Mouse (Mus musculus) Patski (cell line): ENCODE data around the gene Asap2. TPM values are rescaled to one million over a fixed set of nuclear protein-coding genes. Genes with fewer than 3 reads are reported as not detected.

Experiments
- ATAC-seq: fragments of 100-300 bp; one replicate; pipeline ENCODE4 v1.8.0; 2021
- CTCF ChIA-PET: fragments of 350-600 bp; sonication (Branson Sonifier 250); formaldehyde crosslinking; loops from one replicate; lab custom pipeline; 2022; ENCODE audit warnings: inconsistent platforms; lab: Charles Lee
- POLR2A ChIA-PET: fragments of 350-600 bp; sonication (Branson Sonifier 250); formaldehyde crosslinking; loops from one replicate; lab custom pipeline; 2022; ENCODE audit warnings: antibody characterized with exemption, inconsistent platforms; lab: Charles Lee
- DNase-seq: peaks from one replicate; pipeline ENCODE4 v3.0.0-alpha.2; 2011; ENCODE audit warnings: low read depth, low spot score
- H3K27me3 ChIP-seq: fragments of 371-371 bp; one replicate; pipeline ENCODE4 v1.5.1; 2021
- CTCF ChIP-seq: fragments of 100-300 bp; IDR thresholded peaks from one replicate; pipeline ENCODE4 v1.5.1; 2021
- in situ Hi-C: fragments of 300-500 bp; cut with MboI; formaldehyde crosslinking; loops from 3 replicates; pipeline ENCODE4 v1.11.1; 2018; ENCODE audit warnings: low pct_unique_long_range_greater_than_20kb, mixed read lengths
- polyA plus RNA-seq: library from polyadenylated mRNA; unstranded; gene quantifications from one replicate; pipeline ENCODE4 v1.2.3, GENCODE M21; 2021

Gene Asap2
- polyA plus RNA-seq, 1 experiment from 2014 or later, result 8.9 TPM

DNA sequence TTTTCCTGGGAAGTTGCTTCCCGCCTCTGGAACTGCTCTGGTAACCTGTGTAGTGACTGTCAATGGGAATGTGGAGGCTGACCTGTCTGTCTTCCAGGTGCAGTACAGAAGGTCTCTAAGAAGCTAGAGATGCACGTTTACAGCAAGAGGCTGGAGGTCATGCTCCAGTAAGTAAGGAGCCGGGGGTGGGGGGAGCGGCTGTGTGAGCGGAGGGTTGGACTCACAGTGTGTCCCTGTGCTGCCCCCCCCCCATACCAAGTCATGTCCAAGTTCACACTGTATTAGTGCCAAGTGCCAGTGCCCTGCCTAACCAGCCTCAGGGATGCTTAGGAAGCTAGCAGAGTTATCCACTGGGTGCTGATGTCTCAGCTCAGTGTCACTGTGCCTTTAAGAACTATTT lies 321.9 kb downstream of the Asap2 start:
- in situ Hi-C loops, result no loop called here
- ChIA-PET POLR2A (interaction anchor here (0.6 to 1.0 kb wide), 2 partner anchors 26 to 123 kb away, joined by 3 to 4 read pairs; partner anchors contain the start of gene Itgb1bp1), CTCF (interaction anchor here (1.0 kb wide), 1 partner anchor 24 kb away, joined by 3 read pairs; no protein-coding TSS in a partner anchor)
- no peak for ATAC-seq
- H3K27me3 ChIP-seq, result no peaks in the 10 kb centered on the region
- TF ChIP-seq CTCF, result no peak
- no peak for DNase-seq

DNA sequence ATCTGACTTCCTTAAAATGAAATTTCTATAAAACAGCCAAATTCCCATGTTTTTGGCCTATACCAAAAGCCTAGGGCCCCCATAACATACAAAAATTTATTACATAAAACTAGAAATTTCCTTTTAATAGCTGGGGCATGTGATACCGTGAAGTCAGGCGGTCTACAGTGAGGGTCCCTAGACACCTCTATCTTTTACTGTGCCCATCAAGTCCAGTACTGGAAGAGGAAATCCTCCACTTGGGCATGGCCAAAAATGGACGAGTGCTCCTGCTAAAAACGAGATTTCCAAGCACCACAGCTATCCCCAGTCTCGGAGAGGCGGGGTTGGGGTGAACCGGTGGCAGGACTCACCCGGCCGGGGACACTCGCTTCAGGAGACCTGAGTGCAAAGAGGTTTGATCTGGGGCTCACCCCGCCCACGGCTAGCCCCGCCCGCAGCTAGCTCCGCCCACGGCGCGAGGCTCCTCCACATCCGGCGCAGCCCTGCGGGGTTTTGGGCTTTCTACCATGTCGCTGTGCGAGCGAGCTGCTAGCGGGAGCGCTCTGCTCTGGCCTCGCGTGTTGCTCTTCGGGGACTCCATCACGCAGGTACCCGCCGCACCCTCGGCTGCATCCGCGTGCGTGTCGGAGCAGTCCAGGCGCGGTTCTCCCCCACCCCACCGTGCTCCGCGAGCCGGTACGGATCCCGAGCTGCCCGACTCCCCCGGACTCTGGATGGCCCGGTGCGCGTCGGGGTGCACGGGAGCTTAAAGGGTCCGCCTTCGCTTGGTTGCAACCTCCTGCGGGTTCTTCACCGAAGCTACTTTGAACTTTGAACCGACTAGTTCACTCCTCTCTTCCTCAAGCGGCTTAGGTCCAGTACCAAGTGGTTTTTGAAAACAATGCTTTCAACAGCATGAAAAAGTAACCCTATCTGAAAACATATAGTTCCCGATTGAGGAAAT lies 325.9 kb downstream of the Asap2 start, which contains the start of gene Iah1:
Gene Iah1, plus strand, starts transcription at position 467 of the 946 bp plus-strand sequence.
- no peak for TF ChIP-seq CTCF
- DNase-seq (no peak), ATAC-seq (peak; percentile 89)
- POLR2A ChIA-PET, result interaction anchor here (0.8 to 2.0 kb wide), 2 partner anchors 28 to 30 kb away, joined by 3 to 10 read pairs; partner anchors contain the start of gene Itgb1bp1
- in situ Hi-C loops, result no loop called here
- H3K27me3 ChIP-seq, result no peaks in the 10 kb centered on the region
- CTCF ChIA-PET, result interaction anchor here (2.4 kb wide), 1 partner anchor 13 kb away, joined by 9 read pairs; no protein-coding TSS in a partner anchor

DNA sequence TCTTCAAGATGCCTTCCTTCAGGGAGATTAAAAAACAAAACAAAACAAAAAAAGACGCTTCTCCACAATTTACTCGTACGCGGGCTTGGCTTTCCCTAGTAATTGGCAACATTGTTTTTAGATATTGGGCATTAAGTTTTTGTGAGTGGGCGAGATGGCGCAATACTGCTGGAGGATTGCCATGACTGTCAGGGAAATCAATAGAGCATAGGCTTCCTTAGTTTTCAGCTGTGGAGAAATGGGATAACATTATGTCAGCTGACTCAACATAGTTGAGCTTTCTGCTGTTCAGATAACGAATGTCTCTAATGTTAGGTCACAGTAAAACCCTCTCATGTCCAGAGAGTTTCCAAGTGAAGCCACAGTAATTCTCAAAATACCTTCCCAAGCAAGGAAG lies 326.6 kb downstream of the Asap2 start:
- DNase-seq, result no peak
- in situ Hi-C loops, result no loop called here
- POLR2A ChIA-PET, result interaction anchor here (2.0 kb wide), 1 partner anchor 31 kb away, joined by 10 read pairs; the partner anchor contains the start of gene Itgb1bp1

DNA sequence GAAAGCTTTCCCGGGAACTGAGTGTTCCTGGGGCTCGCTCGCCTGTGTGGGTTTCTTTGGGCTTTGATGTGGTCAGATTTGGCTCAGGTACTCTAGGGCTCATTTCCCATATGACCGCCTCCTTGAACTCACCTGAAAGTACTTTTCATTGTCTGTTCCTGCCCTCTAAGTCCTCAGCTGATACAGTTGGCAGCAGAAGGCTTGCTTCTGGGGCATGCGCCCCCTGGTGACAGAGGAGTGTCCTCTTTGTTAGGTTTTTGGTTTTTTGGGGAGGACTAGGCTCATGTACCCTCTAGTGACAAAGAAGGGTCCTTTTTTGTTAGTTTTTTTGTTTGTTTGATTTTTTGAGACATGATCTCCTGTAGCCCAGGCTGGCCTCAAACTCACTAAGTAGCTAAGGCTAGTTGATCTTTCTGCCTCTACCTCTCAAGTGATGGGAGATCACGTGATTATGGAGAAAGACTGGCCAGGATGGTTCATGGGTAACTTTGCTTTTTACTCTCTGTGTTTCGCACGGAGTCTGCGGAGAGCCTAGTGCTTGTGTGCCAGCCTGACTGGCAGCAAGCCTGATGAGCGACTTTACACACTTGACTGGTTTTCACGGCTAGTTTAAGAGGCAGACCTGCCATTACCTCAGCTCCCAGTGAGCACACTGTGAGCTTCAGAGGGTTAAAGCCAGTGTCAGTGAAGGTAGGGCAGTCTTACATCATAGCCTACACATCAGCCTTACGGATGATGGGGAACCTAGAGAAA lies 328.1 kb downstream of the Asap2 start:
- DNase-seq (no peak), ATAC-seq (no peak)
- in situ Hi-C loops, result no loop called here
- ChIA-PET CTCF (interaction anchor here (1.1 to 2.4 kb wide), 3 partner anchors 15 to 43 kb away, joined by 3 to 9 read pairs (median 4); no protein-coding TSS in a partner anchor), POLR2A (interaction anchor here (0.8 kb wide), 1 partner anchor 33 kb away, joined by 3 read pairs; the partner anchor contains the start of gene Cpsf3)
- H3K27me3 ChIP-seq, result no peaks in the 10 kb centered on the region
- TF ChIP-seq CTCF, result no peak

More for the DNA sequence above, 326.6 kb downstream of the Asap2 start:
- peak; percentile 23 for ATAC-seq
- no peaks in the 10 kb centered on the region for H3K27me3 ChIP-seq
- CTCF ChIA-PET, result interaction anchor here (1.4 to 2.4 kb wide), 2 partner anchors 13 to 26 kb away, joined by 4 to 9 read pairs; no protein-coding TSS in a partner anchor
- no peak for TF ChIP-seq CTCF
